Mouse (Mus musculus) forebrain, postnatal 0 days (tissue): ENCODE data around the gene Polr2j. TPM values are rescaled to one million over a fixed set of nuclear protein-coding genes. Genes with fewer than 3 reads are reported as not detected.
A peak's percentile ranks its signal among the peaks of the same experiment; 100 is the strongest.

Experiments
- ATAC-seq: fragments of 200-750 bp; cut with Nextera tagmentation; 2 replicates; pipeline ENCODE4 v1.8.0; 2017; ENCODE audit warnings: mild to moderate bottlenecking, moderate library complexity
- DNase-seq: peaks from one replicate; pipeline ENCODE4 v3.0.0-alpha.2; 2015
- H3K27ac ChIP-seq: fragments of 300-500 bp; sonication (generic); 2 replicates; pipeline ENCODE4 v1.5.1; 2014; ENCODE audit warnings: low read depth, mild to moderate bottlenecking, antibody characterized with exemption, low read length, moderate library complexity, mixed read lengths
- H3K27me3 ChIP-seq: fragments of 300-500 bp; sonication (generic); 2 replicates; pipeline ENCODE4 v1.6.1; 2014; ENCODE audit warnings: mild to moderate bottlenecking, low read length, mixed read lengths; ENCODE audit not compliant: insufficient read depth
- H3K36me3 ChIP-seq: fragments of 300-500 bp; sonication (generic); 2 replicates; pipeline ENCODE4 v1.6.1; 2014; ENCODE audit warnings: mild to moderate bottlenecking, moderate library complexity; ENCODE audit not compliant: insufficient read depth
- H3K4me1 ChIP-seq: fragments of 300-500 bp; sonication (generic); 2 replicates; pipeline ENCODE4 v1.6.1; 2014; ENCODE audit warnings: antibody characterized with exemption; ENCODE audit not compliant: insufficient read depth
- H3K4me2 ChIP-seq: fragments of 300-500 bp; sonication (generic); 2 replicates; pipeline ENCODE4 v1.6.1; 2014; ENCODE audit warnings: low read depth, mild to moderate bottlenecking, moderate library complexity
- H3K4me3 ChIP-seq: fragments of 300-500 bp; sonication (generic); 2 replicates; pipeline ENCODE4 v1.5.1; 2014; ENCODE audit warnings: low read depth, low read length, mixed read lengths
- H3K9ac ChIP-seq: fragments of 300-500 bp; sonication (generic); 2 replicates; pipeline ENCODE4 v1.6.1; 2014; ENCODE audit warnings: mild to moderate bottlenecking
- H3K9me3 ChIP-seq: fragments of 300-500 bp; sonication (generic); 2 replicates; pipeline ENCODE4 v1.6.1; 2016; ENCODE audit warnings: low read length
- CTCF ChIP-seq: sonication (generic); IDR thresholded peaks from 2 replicates; pipeline ENCODE4 v1.5.1; 2016; ENCODE audit warnings: antibody characterized with exemption, control low read depth, low read depth
- WGBS: fragments of 180-500 bp; shearing (Covaris S2); extraction: QIAGEN DNeasy Blood & Tissue Kit; methylation state at CpG from one replicate; pipeline ENCODE4 v1.1.7; 2014; 5-methylcytosine and 5-hydroxymethylcytosine counted together
- polyA plus RNA-seq: library from polyadenylated mRNA; unstranded; fragments of >200 nt; fragmentation: Nextera tagmentation; extraction: Ambion mirVana; gene quantifications from 2 replicates; pipeline ENCODE4 v1.2.1, GENCODE M21; 2015
- total RNA-seq: library from RNA; depleted of rRNA; stranded (reverse); fragments of >200 nt; gene quantifications from 2 replicates; pipeline ENCODE4 v1.2.3, GENCODE M21; 2014

The Polr2j gene
- total and polyA plus RNA-seq, 2 experiments from 2014 or later: 85.0 to 237 TPM

GRCm38 (mm10) chr5:136077001-136077550 is 39.4 kb upstream of the Polr2j start:
- DNase-seq (no peak), ATAC-seq (no peak)
- H3K4me3 ChIP-seq: no peak overlapping the region
- no peak overlapping the region for H3K4me2 ChIP-seq
- H3K9me3 ChIP-seq: no peaks in the 10 kb centered on the region
- no peak for TF ChIP-seq CTCF
- 0 out of 2 replicates have a peak, but pooled peaks cover 5% of the 10 kb centered on the region for H3K4me1 ChIP-seq
- no peak overlapping the region for H3K27ac ChIP-seq
- H3K27me3 ChIP-seq: no peaks in the 10 kb centered on the region; the same call in 1 of the 2 replicates
- H3K36me3 ChIP-seq: no peaks in the 10 kb centered on the region
- WGBS: 67% methylated on average over 9 of the region's 9 CpGs
- no peak overlapping the region for H3K9ac ChIP-seq

- 96% methylated on average over 5 of the region's 5 CpGs for WGBS
- no peaks in the 10 kb centered on the region for H3K27me3 ChIP-seq
- no peaks in the 10 kb centered on the region for H3K36me3 ChIP-seq
- TF ChIP-seq CTCF: no peak
- H3K9me3 ChIP-seq: no peaks in the 10 kb centered on the region
- H3K4me2 ChIP-seq: no peak overlapping the region
- H3K9ac ChIP-seq: no peak overlapping the region
- H3K4me3 ChIP-seq: no peak overlapping the region
- 0 out of 2 replicates have a peak, but pooled peaks cover 5% of the 10 kb centered on the region for H3K4me1 ChIP-seq
- ATAC-seq (no peak), DNase-seq (no peak)
- no peak overlapping the region for H3K27ac ChIP-seq
These were observed 38.3 kb upstream of the Polr2j start for GRCm38 (mm10) chr5:136078136-136078535.

- peaks cover 3% of the 10 kb centered on the region; the same call in 1 of the 2 replicates for H3K4me1 ChIP-seq
- no peaks in the 10 kb centered on the region for H3K9me3 ChIP-seq
- 75% methylated on average over 4 of the region's 4 CpGs for WGBS
- H3K27me3 ChIP-seq: 0 out of 2 replicates have a peak, but pooled peaks cover 11% of the 10 kb centered on the region
- no peak for ATAC-seq
- no peak overlapping the region for H3K4me3 ChIP-seq
- no peak for DNase-seq
- H3K9ac ChIP-seq: no peak overlapping the region
- TF ChIP-seq CTCF: peak; percentile 42
- H3K27ac ChIP-seq: no peak overlapping the region
- H3K4me2 ChIP-seq: no peak overlapping the region
- H3K36me3 ChIP-seq: no peaks in the 10 kb centered on the region
These were observed 34.1 kb upstream of the Polr2j start for GRCm38 (mm10) chr5:136082345-136082744.

GRCm38 (mm10) chr5:136083669-136084107 is 32.7 kb upstream of the Polr2j start, which contains the start of gene Rasa4:
Rasa4 (plus strand) TSS chr5:136083916.
- H3K4me3 ChIP-seq: peak within 1 kb of the TSS; percentile 58
- H3K4me1 ChIP-seq: peaks cover 3% of the 10 kb centered on the region; the same call in 1 of the 2 replicates
- H3K27ac ChIP-seq: no peak within 1 kb of the TSS
- H3K36me3 ChIP-seq: no peaks in the 10 kb centered on the region
- H3K9ac ChIP-seq: peak within 1 kb of the TSS; percentile 57
- ATAC-seq (peak; percentile 99), DNase-seq (peak; percentile 96)
- H3K4me2 ChIP-seq: peak within 1 kb of the TSS; percentile 98
- no peak for TF ChIP-seq CTCF
- 0 out of 2 replicates have a peak, but pooled peaks cover 11% of the 10 kb centered on the region for H3K27me3 ChIP-seq
- WGBS: under 1% methylated on average over 21 of the region's 28 CpGs
- no peaks in the 10 kb centered on the region for H3K9me3 ChIP-seq

- 6% methylated on average over 23 of the region's 23 CpGs for whole genome bisulfite sequencing
- DNase-seq (no peak), ATAC-seq (no peak; the same call in 1 of the 2 replicates)
- no peaks in the 10 kb centered on the region for H3K36me3 ChIP-seq
- H3K27me3 ChIP-seq: 0 out of 2 replicates have a peak, but pooled peaks cover 11% of the 10 kb centered on the region
- no peaks in the 10 kb centered on the region for H3K9me3 ChIP-seq
- peak overlapping the region; percentile 58 for H3K4me3 ChIP-seq
- H3K9ac ChIP-seq: peak overlapping the region; percentile 57
- peaks cover 3% of the 10 kb centered on the region; the same call in 1 of the 2 replicates for H3K4me1 ChIP-seq
- no peak for TF ChIP-seq CTCF
- peak overlapping the region; percentile 98 for H3K4me2 ChIP-seq
- H3K27ac ChIP-seq: no peak overlapping the region
These were observed 32.1 kb upstream of the Polr2j start for GRCm38 (mm10) chr5:136084144-136084881.

GRCm38 (mm10) chr5:136084891-136085651 is 31.4 kb upstream of the Polr2j start:
- DNase-seq: peak; percentile 39
- TF ChIP-seq CTCF: no peak
- ATAC-seq: no peak

More at GRCm38 (mm10) chr5:136084891-136085651, 31.4 kb upstream of the Polr2j start:
- peak overlapping the region; percentile 98 for H3K4me2 ChIP-seq
- H3K9me3 ChIP-seq: no peaks in the 10 kb centered on the region
- H3K27me3 ChIP-seq: 0 out of 2 replicates have a peak, but pooled peaks cover 11% of the 10 kb centered on the region
- H3K27ac ChIP-seq: no peak overlapping the region
- WGBS: 11% methylated on average over 21 of the region's 21 CpGs
- H3K4me1 ChIP-seq: peaks cover 3% of the 10 kb centered on the region; the same call in 1 of the 2 replicates
- H3K9ac ChIP-seq: no peak overlapping the region; the same call in 1 of the 2 replicates
- H3K36me3 ChIP-seq: no peaks in the 10 kb centered on the region
- peak overlapping the region; percentile 58 for H3K4me3 ChIP-seq
